Mouse (Mus musculus): ENCODE measurements around the gene Zdhhc22. TPM values are rescaled to one million over a fixed set of nuclear protein-coding genes. Genes with fewer than 3 reads are reported as not detected.

Gene Zdhhc22
- total and polyA plus RNA-seq, 2 experiments from 2014 or later = not detected

- TF ChIP-seq CTCF (IDR thresholded peaks at IDR 0.05; ENCODE audit: low read depth) (no peak), EP300 (IDR thresholded peaks at IDR 0.05; ENCODE audit: low read depth) (no peak)
- DNase-seq (ENCODE audit: low spot score) (no peak), ATAC-seq (ENCODE audit: insufficient read depth, low read depth) (no peak)
- WGBS = 64% methylated on average over 4 of the region's 4 CpGs
- peaks cover 90% of the 10 kb centered on the region for H3K27me3 ChIP-seq (ENCODE audit: control insufficient read depth, insufficient read depth, low read length)
- H3K36me3 ChIP-seq (replicated peaks; ENCODE audit: control insufficient read depth, insufficient read depth, low read length) = no peaks in the 10 kb centered on the region
- no peak overlapping the region for H3K27ac ChIP-seq (ENCODE audit: low read depth)
- H3K9me3 ChIP-seq (replicated peaks; ENCODE audit: control insufficient read depth, low read length) = no peaks in the 10 kb centered on the region
- no peak overlapping the region for H3K4me3 ChIP-seq (ENCODE audit: low read depth, low read length)
- H3K4me2 ChIP-seq (ENCODE audit: low read depth, low read length) = no peak overlapping the region
- no peaks in the 10 kb centered on the region for H3K4me1 ChIP-seq (ENCODE audit: control insufficient read depth, insufficient read depth)
- H3K9ac ChIP-seq (replicated peaks; ENCODE audit: low read depth, low read length) = no peak overlapping the region
Measured at GRCm38 (mm10) chr12:86986562-86986961, 3.7 kb downstream of the Zdhhc22 start.

GRCm38 (mm10) chr12:86984194-86984555 lies 6.1 kb downstream of the Zdhhc22 start:
- H3K4me1 ChIP-seq (ENCODE audit: control insufficient read depth, insufficient read depth) = no peaks in the 10 kb centered on the region
- ATAC-seq (ENCODE audit: insufficient read depth, low read depth) (peak; percentile 57), DNase-seq (ENCODE audit: low spot score) (peak; percentile 54)
- H3K27me3 ChIP-seq (ENCODE audit: control insufficient read depth, insufficient read depth, low read length) = peaks cover 78% of the 10 kb centered on the region
- no peak overlapping the region for H3K4me3 ChIP-seq (ENCODE audit: low read depth, low read length)
- 2% methylated on average over 6 of the region's 6 CpGs for WGBS
- H3K27ac ChIP-seq (ENCODE audit: low read depth) = no peak overlapping the region
- H3K4me2 ChIP-seq (ENCODE audit: low read depth, low read length) = no peak overlapping the region
- no peaks in the 10 kb centered on the region for H3K9me3 ChIP-seq (replicated peaks; ENCODE audit: control insufficient read depth, low read length)
- TF ChIP-seq EP300 (IDR thresholded peaks at IDR 0.05; ENCODE audit: low read depth) (no peak), CTCF (IDR thresholded peaks at IDR 0.05; ENCODE audit: low read depth) (no peak)
- H3K36me3 ChIP-seq (replicated peaks; ENCODE audit: control insufficient read depth, insufficient read depth, low read length) = no peaks in the 10 kb centered on the region
- no peak overlapping the region for H3K9ac ChIP-seq (replicated peaks; ENCODE audit: low read depth, low read length)

GRCm38 (mm10) chr12:86983470-86984193 lies 6.6 kb downstream of the Zdhhc22 start:
- Histone ChIP-seq H3K9ac (replicated peaks; ENCODE audit: low read depth, low read length) (no peak overlapping the region), H3K36me3 (replicated peaks; ENCODE audit: control insufficient read depth, insufficient read depth, low read length) (no peaks in the 10 kb centered on the region), H3K4me3 (ENCODE audit: low read depth, low read length) (no peak overlapping the region), H3K4me1 (ENCODE audit: control insufficient read depth, insufficient read depth) (no peaks in the 10 kb centered on the region), H3K27me3 (ENCODE audit: control insufficient read depth, insufficient read depth, low read length) (peaks cover 78% of the 10 kb centered on the region), H3K4me2 (ENCODE audit: low read depth, low read length) (no peak overlapping the region), H3K9me3 (replicated peaks; ENCODE audit: control insufficient read depth, low read length) (no peaks in the 10 kb centered on the region), H3K27ac (ENCODE audit: low read depth) (no peak overlapping the region)
- WGBS = 3% methylated on average over 28 of the region's 28 CpGs
- ATAC-seq (ENCODE audit: insufficient read depth, low read depth) (peak; percentile 73), DNase-seq (ENCODE audit: low spot score) (peak; percentile 47)
- TF ChIP-seq EP300 (IDR thresholded peaks at IDR 0.05; ENCODE audit: low read depth) = no peak
- TF ChIP-seq CTCF (IDR thresholded peaks at IDR 0.05; ENCODE audit: low read depth) = no peak

GRCm38 (mm10) chr12:86981180-86981579 lies 9.1 kb downstream of the Zdhhc22 start:
- no peak overlapping the region for H3K4me3 ChIP-seq (ENCODE audit: low read depth, low read length)
- H3K9me3 ChIP-seq (replicated peaks; ENCODE audit: control insufficient read depth, low read length) = no peaks in the 10 kb centered on the region
- H3K36me3 ChIP-seq (replicated peaks; ENCODE audit: control insufficient read depth, insufficient read depth, low read length) = no peaks in the 10 kb centered on the region
- no peak for DNase-seq (ENCODE audit: low spot score)
- H3K9ac ChIP-seq (replicated peaks; ENCODE audit: low read depth, low read length) = no peak overlapping the region
- TF ChIP-seq EP300 (IDR thresholded peaks at IDR 0.05; ENCODE audit: low read depth) (no peak), CTCF (IDR thresholded peaks at IDR 0.05; ENCODE audit: low read depth) (peak; percentile 36; the same call in 1 of the 2 replicates)
- H3K27me3 ChIP-seq (ENCODE audit: control insufficient read depth, insufficient read depth, low read length) = peaks cover 57% of the 10 kb centered on the region
- H3K27ac ChIP-seq (ENCODE audit: low read depth) = no peak overlapping the region
- ATAC-seq (ENCODE audit: insufficient read depth, low read depth) = no peak
- 34% methylated on average over 9 of the region's 9 CpGs for WGBS
- no peak overlapping the region for H3K4me2 ChIP-seq (ENCODE audit: low read depth, low read length)
- H3K4me1 ChIP-seq (ENCODE audit: control insufficient read depth, insufficient read depth) = peaks cover 5% of the 10 kb centered on the region

GRCm38 (mm10) chr12:86977833-86978232 lies 12.4 kb downstream of the Zdhhc22 start:
- WGBS = 14% methylated on average over 15 of the region's 15 CpGs
- no peak for DNase-seq (ENCODE audit: low spot score)

More at GRCm38 (mm10) chr12:86977833-86978232, 12.4 kb downstream of the Zdhhc22 start:
- peaks cover 18% of the 10 kb centered on the region for H3K4me1 ChIP-seq (ENCODE audit: control insufficient read depth, insufficient read depth)
- TF ChIP-seq CTCF (IDR thresholded peaks at IDR 0.05; ENCODE audit: low read depth) (no peak), EP300 (IDR thresholded peaks at IDR 0.05; ENCODE audit: low read depth) (no peak)
- no peak overlapping the region for H3K27ac ChIP-seq (ENCODE audit: low read depth)
- no peak overlapping the region for H3K4me2 ChIP-seq (ENCODE audit: low read depth, low read length)
- ATAC-seq (ENCODE audit: insufficient read depth, low read depth) = no peak
- H3K4me3 ChIP-seq (ENCODE audit: low read depth, low read length) = no peak overlapping the region
- no peak overlapping the region for H3K9ac ChIP-seq (replicated peaks; ENCODE audit: low read depth, low read length)
- peaks cover 28% of the 10 kb centered on the region for H3K27me3 ChIP-seq (ENCODE audit: control insufficient read depth, insufficient read depth, low read length)
- H3K9me3 ChIP-seq (replicated peaks; ENCODE audit: control insufficient read depth, low read length) = no peaks in the 10 kb centered on the region
- H3K36me3 ChIP-seq (replicated peaks; ENCODE audit: control insufficient read depth, insufficient read depth, low read length) = no peaks in the 10 kb centered on the region

Measured in heart, postnatal 0 days (tissue).